Mouse (Mus musculus) bone marrow, adult 2 months (tissue): ENCODE measurements at regions not wholly inside any gene's neighbourhood (a gene's known extent, or its start where the extent isn't known, plus 50 kb on each side); places are given as distances from the start of the nearest gene placed in this dataset.

ENCODE experiments used
- CTCF ChIP-seq: fragments of 200-500 bp; IDR thresholded peaks from 2 replicates; pipeline ENCODE4 v1.5.1; 2011; ENCODE audit warnings: low read length, control low read depth; ENCODE audit not compliant: control insufficient read depth, insufficient read depth
- POLR2A ChIP-seq: fragments of 200-500 bp; IDR thresholded peaks from 2 replicates; pipeline ENCODE4 v1.6.1; 2011; ENCODE audit warnings: low read depth, mild to moderate bottlenecking, control low read depth, low read length, borderline replicate concordance; ENCODE audit not compliant: control insufficient read depth

DNA sequence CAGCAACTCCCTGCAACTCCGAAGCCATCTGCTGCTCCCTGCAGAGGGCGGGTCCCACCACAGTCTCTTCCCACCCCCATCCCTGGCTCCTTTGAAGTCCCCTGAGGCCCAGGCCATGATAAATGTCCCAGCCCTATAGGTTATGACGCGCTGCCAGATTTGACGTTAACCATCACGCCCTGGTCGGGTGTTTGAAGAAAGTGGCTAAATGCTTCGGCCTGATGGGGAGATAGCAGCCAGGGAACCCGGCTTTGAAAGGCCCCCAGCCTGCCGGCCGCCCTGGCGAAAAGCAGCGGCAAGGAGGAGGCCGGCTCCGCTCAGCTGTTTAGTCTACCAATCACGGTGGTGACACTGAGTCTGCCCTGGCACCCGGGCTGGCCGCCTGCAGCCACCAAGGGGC, 79.4 kb upstream of the Larp1 start:
- TF ChIP-seq CTCF (no peak), POLR2A (no peak)
